Mouse (Mus musculus): Measurements from ENCODE around the gene Hdac1. TPM values are rescaled to one million over a fixed set of nuclear protein-coding genes. Genes with fewer than 3 reads are reported as not detected.
A peak's percentile ranks its signal among the peaks of the same experiment; 100 is the strongest.

The Hdac1 gene
- polyA plus RNA-seq, 1 experiment from 2014 or later, result 138 TPM

- H3K4me2 ChIP-seq (replicated peaks), result peak overlapping the region; percentile 33
These were observed 46.6 kb downstream of the Hdac1 start for GRCm38 (mm10) chr4:129495672-129496562.

GRCm38 (mm10) chr4:129494681-129495080 lies 47.8 kb downstream of the Hdac1 start:
- no peaks in the 10 kb centered on the region for H3K36me3 ChIP-seq
- ATAC-seq, result no peak
- no peak overlapping the region for H3K4me2 ChIP-seq (replicated peaks)
- H3K9ac ChIP-seq (replicated peaks), result no peak overlapping the region
- 63% methylated on average over 7 of the region's 7 CpGs for WGBS
- peaks cover 34% of the 10 kb centered on the region for H3K4me1 ChIP-seq (replicated peaks)
- peaks cover 31% of the 10 kb centered on the region for H3K27me3 ChIP-seq
- H3K9me3 ChIP-seq, result no peaks in the 10 kb centered on the region
- H3K4me3 ChIP-seq (replicated peaks), result no peak overlapping the region
- no peak overlapping the region for H3K27ac ChIP-seq

More at GRCm38 (mm10) chr4:129495672-129496562, 46.6 kb downstream of the Hdac1 start:
- no peaks in the 10 kb centered on the region for H3K9me3 ChIP-seq
- H3K9ac ChIP-seq (replicated peaks), result peak overlapping the region; percentile 17; the same call in 1 of the 2 replicates
- peaks cover 33% of the 10 kb centered on the region for H3K4me1 ChIP-seq (replicated peaks)
- peaks cover 22% of the 10 kb centered on the region for H3K27me3 ChIP-seq
- peak overlapping the region; percentile 16; the same call in 1 of the 2 replicates for H3K4me3 ChIP-seq (replicated peaks)
- H3K36me3 ChIP-seq, result no peaks in the 10 kb centered on the region
- peak overlapping the region; percentile 64 for H3K27ac ChIP-seq
- ATAC-seq, result peak; percentile 49
- 15% methylated on average over 16 of the region's 16 CpGs for WGBS

- peak within 1 kb of the TSS; percentile 53 for H3K9ac ChIP-seq (replicated peaks)
- peak; percentile 58 for ATAC-seq
- peak within 1 kb of the TSS; percentile 61 for H3K4me2 ChIP-seq (replicated peaks)
- peak within 1 kb of the TSS; percentile 35 for H3K4me3 ChIP-seq (replicated peaks)
- H3K36me3 ChIP-seq, result peaks cover 32% of the 10 kb centered on the region
- WGBS, result 3% methylated on average over 67 of the region's 70 CpGs
- peaks cover 25% of the 10 kb centered on the region for H3K4me1 ChIP-seq (replicated peaks)
- H3K27me3 ChIP-seq, result peaks cover 36% of the 10 kb centered on the region
- H3K27ac ChIP-seq, result no peak within 1 kb of the TSS
- H3K9me3 ChIP-seq, result no peaks in the 10 kb centered on the region
These were observed 51.3 kb downstream of the Hdac1 start, which contains the start of the genes Tssk3 and Fam229a for GRCm38 (mm10) chr4:129490972-129491880. Tssk3 (minus strand) TSS chr4:129491022. Fam229a (plus strand) TSS chr4:129491190.

GRCm38 (mm10) chr4:129481090-129481489 lies 61.4 kb downstream of the Hdac1 start:
- Histone ChIP-seq H3K9me3 (no peaks in the 10 kb centered on the region), H3K4me3 (replicated peaks) (no peak overlapping the region), H3K4me2 (replicated peaks) (no peak overlapping the region), H3K36me3 (peaks cover 93% of the 10 kb centered on the region), H3K9ac (replicated peaks) (no peak overlapping the region), H3K4me1 (replicated peaks) (no peaks in the 10 kb centered on the region), H3K27me3 (no peaks in the 10 kb centered on the region), H3K27ac (no peak overlapping the region)
- 90% methylated on average over 1 of the region's 1 CpGs for WGBS
- no peak for ATAC-seq

- Histone ChIP-seq H3K9me3 (no peaks in the 10 kb centered on the region), H3K27ac (no peak overlapping the region), H3K4me2 (replicated peaks) (no peak overlapping the region), H3K4me1 (replicated peaks) (no peaks in the 10 kb centered on the region), H3K36me3 (peaks cover 92% of the 10 kb centered on the region), H3K27me3 (no peaks in the 10 kb centered on the region), H3K4me3 (replicated peaks) (no peak overlapping the region), H3K9ac (replicated peaks) (no peak overlapping the region)
- 89% methylated on average over 3 of the region's 3 CpGs for WGBS
- ATAC-seq, result no peak
These were observed 62.6 kb downstream of the Hdac1 start for GRCm38 (mm10) chr4:129479863-129480262.

- H3K4me1 ChIP-seq (replicated peaks), result no peaks in the 10 kb centered on the region
- peaks cover 91% of the 10 kb centered on the region for H3K36me3 ChIP-seq
- 91% methylated on average over 11 of the region's 11 CpGs for WGBS
These were observed 66.5 kb downstream of the Hdac1 start for GRCm38 (mm10) chr4:129476047-129476446.

More at GRCm38 (mm10) chr4:129476047-129476446, 66.5 kb downstream of the Hdac1 start:
- no peak for ATAC-seq
- no peaks in the 10 kb centered on the region for H3K9me3 ChIP-seq
- no peak overlapping the region for H3K4me2 ChIP-seq (replicated peaks)
- H3K27ac ChIP-seq, result no peak overlapping the region
- H3K9ac ChIP-seq (replicated peaks), result no peak overlapping the region
- no peaks in the 10 kb centered on the region for H3K27me3 ChIP-seq
- H3K4me3 ChIP-seq (replicated peaks), result no peak overlapping the region

Small RNA genes within 50 kb of the gene (microRNA-seq; reads per million reads assigned to microRNA genes)
- not detected for gene Mir8119

Other genes with a start within 250 kb of the Hdac1 start
- gene Rbbp4, start 207.3 kb downstream of the Hdac1 start, polyA plus RNA-seq (2015; fragmentation: Nextera tagmentation; extraction: Ambion mirVana), result 419 and 460 TPM in 2 replicates
- gene Zbtb8os, start 207.0 kb downstream of the Hdac1 start, polyA plus RNA-seq (2015; fragmentation: Nextera tagmentation; extraction: Ambion mirVana), result 28.0 and 32.2 TPM in 2 replicates
- gene Zbtb8a, start 164.6 kb downstream of the Hdac1 start, polyA plus RNA-seq (2015; fragmentation: Nextera tagmentation; extraction: Ambion mirVana), result 17.2 and 19.7 TPM in 2 replicates
- gene Zbtb8b, start 101.9 kb downstream of the Hdac1 start, polyA plus RNA-seq (2015; fragmentation: Nextera tagmentation; extraction: Ambion mirVana), result 12.0 TPM in 2 replicates
- 34.0 and 36.7 TPM in 2 replicates for gene Bsdc1, start 81.1 kb downstream of the Hdac1 start, polyA plus RNA-seq (2015; fragmentation: Nextera tagmentation; extraction: Ambion mirVana)
- gene Tssk3, start 51.7 kb downstream of the Hdac1 start, polyA plus RNA-seq (2015; fragmentation: Nextera tagmentation; extraction: Ambion mirVana), result 0.16 and 0.26 TPM in 2 replicates
- not detected in 2 replicates for gene Fam229a, start 51.5 kb downstream of the Hdac1 start, polyA plus RNA-seq (2015; fragmentation: Nextera tagmentation; extraction: Ambion mirVana)
- 1,749 and 1,885 TPM in 2 replicates for gene Marcksl1, start 29.1 kb downstream of the Hdac1 start, polyA plus RNA-seq (2015; fragmentation: Nextera tagmentation; extraction: Ambion mirVana)
- gene Lck, start 30.9 kb upstream of the Hdac1 start, polyA plus RNA-seq (2015; fragmentation: Nextera tagmentation; extraction: Ambion mirVana), result 5.9 and 7.1 TPM in 2 replicates
- gene Fam167b, start 35.8 kb upstream of the Hdac1 start, polyA plus RNA-seq (2015; fragmentation: Nextera tagmentation; extraction: Ambion mirVana), result 0.22 and 0.35 TPM in 2 replicates
- gene Eif3i, start 57.9 kb upstream of the Hdac1 start, polyA plus RNA-seq (2015; fragmentation: Nextera tagmentation; extraction: Ambion mirVana), result 210 and 220 TPM in 2 replicates
- gene Tmem234, start 58.0 kb upstream of the Hdac1 start, polyA plus RNA-seq (2015; fragmentation: Nextera tagmentation; extraction: Ambion mirVana), result 205 and 214 TPM in 2 replicates
- gene Dcdc2b, start 71.5 kb upstream of the Hdac1 start, polyA plus RNA-seq (2015; fragmentation: Nextera tagmentation; extraction: Ambion mirVana), result 2.6 and 3.5 TPM in 2 replicates
- 30.0 and 35.8 TPM in 2 replicates for gene Iqcc, start 76.4 kb upstream of the Hdac1 start, polyA plus RNA-seq (2015; fragmentation: Nextera tagmentation; extraction: Ambion mirVana)
- gene Ccdc28b, start 81.2 kb upstream of the Hdac1 start, polyA plus RNA-seq (2015; fragmentation: Nextera tagmentation; extraction: Ambion mirVana), result 133 and 137 TPM in 2 replicates
- gene Txlna, start 98.4 kb upstream of the Hdac1 start, polyA plus RNA-seq (2015; fragmentation: Nextera tagmentation; extraction: Ambion mirVana), result 62.9 and 66.3 TPM in 2 replicates
- 13.7 and 16.9 TPM in 2 replicates for gene Kpna6, start 130.1 kb upstream of the Hdac1 start, polyA plus RNA-seq (2015; fragmentation: Nextera tagmentation; extraction: Ambion mirVana)
- gene Tmem39b, start 154.1 kb upstream of the Hdac1 start, polyA plus RNA-seq (2015; fragmentation: Nextera tagmentation; extraction: Ambion mirVana), result 20.3 and 24.0 TPM in 2 replicates
- gene Khdrbs1, start 199.6 kb upstream of the Hdac1 start, polyA plus RNA-seq (2015; fragmentation: Nextera tagmentation; extraction: Ambion mirVana), result 180 and 182 TPM in 2 replicates

Measured in midbrain, embryonic 13.5 days (tissue).